Mouse (Mus musculus): Measurements from ENCODE around the gene Hnrnpa3. TPM values are rescaled to one million over a fixed set of nuclear protein-coding genes. Genes with fewer than 3 reads are reported as not detected.
"Not testable (repeated sequence)": the region's sequence is repeated elsewhere in the genome, so short reads cannot be mapped to it uniquely, and the experiment has no call there.

Gene Hnrnpa3
- total RNA-seq, 2 experiments from 2014 or later: 192 to 229 TPM

DNA sequence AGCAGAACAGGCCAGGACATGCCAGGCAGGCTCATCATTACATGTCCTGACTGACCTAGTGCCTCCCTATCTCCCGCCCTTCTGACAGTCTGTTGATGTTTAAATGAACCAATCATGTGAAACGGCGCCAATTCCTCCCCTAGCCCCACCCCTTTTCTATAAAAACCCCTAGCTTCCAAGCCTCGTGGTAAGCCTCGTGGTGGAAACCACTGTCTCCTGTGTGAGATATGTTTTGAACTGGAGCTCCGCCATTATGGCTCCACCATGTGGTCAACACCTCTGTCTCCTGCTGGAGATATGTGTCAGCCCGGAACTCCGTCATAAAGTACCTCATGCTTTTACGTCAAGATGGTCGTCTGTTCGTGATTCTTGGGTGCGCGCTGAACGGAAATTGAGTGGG is 24.6 kb upstream of the Hnrnpa3 start:
- intact Hi-C loops (cut with DNase I); DNase-seq: not testable (repeated sequence)

GRCm38 (mm10) chr2:75636261-75637054 is 22.6 kb upstream of the Hnrnpa3 start:
- intact Hi-C loops (cut with DNase I): no loop called here
- peak in 1 of 2 experiments; percentile 36 for DNase-seq

DNA sequence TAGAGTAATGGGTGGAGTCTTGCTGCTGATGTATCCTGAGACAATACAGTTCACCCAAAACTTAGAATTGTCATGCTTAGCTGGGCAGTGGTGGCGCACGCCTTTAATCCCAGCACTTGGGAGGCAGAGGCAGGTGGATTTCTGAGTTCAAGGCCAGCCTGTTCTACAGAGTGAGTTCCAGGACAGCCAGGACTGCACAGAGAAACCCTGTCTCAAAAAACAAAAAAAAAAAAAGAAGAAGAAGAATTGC is 22.1 kb upstream of the Hnrnpa3 start:
- DNase-seq; intact Hi-C loops (cut with DNase I): not testable (repeated sequence)

DNA sequence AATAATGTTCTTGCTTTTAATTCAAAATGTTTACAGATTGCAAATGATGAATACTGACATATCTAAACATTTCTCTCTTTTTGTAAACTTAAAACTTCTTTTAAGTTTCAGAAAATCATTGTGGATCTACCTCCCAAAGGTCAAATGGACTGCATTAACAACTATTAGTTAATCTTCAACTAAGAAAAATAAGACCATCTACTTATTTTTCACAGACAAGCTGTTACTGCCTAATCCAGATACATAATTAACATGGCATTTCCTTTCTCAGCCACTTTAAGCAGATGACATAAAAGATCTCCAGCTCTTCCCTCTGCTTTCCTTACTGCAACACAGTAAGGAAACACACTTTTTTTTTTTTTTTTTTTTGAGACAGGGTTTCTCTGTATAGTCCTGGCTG is 21.7 kb upstream of the Hnrnpa3 start:
- DNase-seq: no peak
- intact Hi-C loops (cut with DNase I): no loop called here

GRCm38 (mm10) chr2:75637822-75638221 is 21.2 kb upstream of the Hnrnpa3 start:
- intact Hi-C loops (cut with DNase I): not testable (repeated sequence)

DNA sequence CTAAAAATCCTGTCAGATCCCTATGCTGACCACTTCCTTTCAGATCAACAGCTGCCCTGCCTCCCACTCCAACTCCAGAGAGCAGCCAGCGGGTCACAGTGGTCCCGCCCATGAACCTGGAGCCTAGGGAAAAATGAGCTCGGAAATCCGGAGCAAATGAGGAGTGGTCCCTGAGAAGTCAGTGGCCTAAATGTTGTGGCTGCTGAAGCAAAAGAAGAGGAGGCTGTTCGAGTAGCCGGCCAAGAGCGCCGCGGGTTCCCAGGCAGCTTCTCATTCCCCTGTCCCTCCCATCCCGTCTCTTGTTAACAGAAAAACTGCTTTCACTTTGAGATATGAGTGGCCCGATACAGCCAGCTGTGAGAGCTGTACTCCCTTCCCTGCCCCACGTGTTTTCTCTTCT is 19.5 kb upstream of the Hnrnpa3 start:
- intact Hi-C loops (cut with DNase I); DNase-seq: not testable (repeated sequence)

More at GRCm38 (mm10) chr2:75637822-75638221, 21.2 kb upstream of the Hnrnpa3 start:
- DNase-seq: not testable (repeated sequence)

DNA sequence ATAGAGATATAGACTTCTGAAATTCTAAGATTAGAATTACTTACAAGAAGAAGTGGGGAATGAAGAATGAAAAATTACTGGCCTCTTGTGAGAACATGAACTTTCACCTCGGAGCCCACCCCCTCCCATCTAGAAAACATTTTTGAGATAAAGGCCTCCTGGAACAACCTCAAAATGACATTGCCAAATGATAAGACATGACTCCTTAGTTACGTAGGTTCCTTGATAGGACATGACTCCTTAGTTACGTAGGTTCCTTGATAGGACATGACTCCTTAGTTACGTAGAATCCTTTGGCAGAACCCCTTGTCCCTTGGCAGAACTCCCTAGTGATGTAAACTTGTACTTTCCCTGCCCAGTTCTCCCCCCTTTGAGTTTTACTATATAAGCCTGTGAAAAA is 16.7 kb upstream of the Hnrnpa3 start:
- intact Hi-C loops (cut with DNase I); DNase-seq: not testable (repeated sequence)

- peak in 1 of 2 experiments; percentile 41 for DNase-seq
- intact Hi-C loops (cut with DNase I): no loop called here
These were observed 16.1 kb upstream of the Hnrnpa3 start for GRCm38 (mm10) chr2:75642795-75643550.

GRCm38 (mm10) chr2:75643950-75644349 is 15.1 kb upstream of the Hnrnpa3 start:
- DNase-seq: no peak
- intact Hi-C loops (cut with DNase I): no loop called here

DNA sequence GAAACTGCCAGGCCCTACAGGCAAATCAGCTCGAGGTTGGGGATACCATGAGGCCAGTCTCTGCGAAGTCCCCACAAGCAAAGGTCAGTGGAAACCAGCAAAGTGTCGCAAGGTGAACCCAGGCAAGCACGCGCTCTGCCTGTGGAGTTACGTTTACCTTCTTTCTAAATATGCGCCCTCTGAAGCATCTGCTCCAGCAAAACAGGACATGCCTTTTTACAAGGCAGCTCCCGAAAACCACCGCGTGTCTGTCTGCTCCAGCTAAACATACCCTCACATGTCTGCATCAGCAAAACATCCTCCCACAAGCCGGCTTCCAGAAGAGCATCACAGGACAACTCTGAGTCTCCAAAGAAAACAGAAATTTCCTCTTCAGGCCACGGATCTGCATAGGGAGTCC is 13.8 kb upstream of the Hnrnpa3 start:
- no peak for DNase-seq
- intact Hi-C loops (cut with DNase I): no loop called here

GRCm38 (mm10) chr2:75650437-75650836 is 8.6 kb upstream of the Hnrnpa3 start:
- DNase-seq: no peak
- intact Hi-C loops (cut with DNase I): no loop called here

- no peak for DNase-seq
- intact Hi-C loops (cut with DNase I): no loop called here
These were observed 5.9 kb upstream of the Hnrnpa3 start for GRCm38 (mm10) chr2:75653150-75653549.

GRCm38 (mm10) chr2:75654679-75655078 is 4.4 kb upstream of the Hnrnpa3 start:
- intact Hi-C loops (cut with DNase I): no loop called here
- DNase-seq: no peak

- no peak for DNase-seq
- intact Hi-C loops (cut with DNase I): no loop called here
These were observed 2.1 kb upstream of the Hnrnpa3 start for GRCm38 (mm10) chr2:75656924-75657323.

DNA sequence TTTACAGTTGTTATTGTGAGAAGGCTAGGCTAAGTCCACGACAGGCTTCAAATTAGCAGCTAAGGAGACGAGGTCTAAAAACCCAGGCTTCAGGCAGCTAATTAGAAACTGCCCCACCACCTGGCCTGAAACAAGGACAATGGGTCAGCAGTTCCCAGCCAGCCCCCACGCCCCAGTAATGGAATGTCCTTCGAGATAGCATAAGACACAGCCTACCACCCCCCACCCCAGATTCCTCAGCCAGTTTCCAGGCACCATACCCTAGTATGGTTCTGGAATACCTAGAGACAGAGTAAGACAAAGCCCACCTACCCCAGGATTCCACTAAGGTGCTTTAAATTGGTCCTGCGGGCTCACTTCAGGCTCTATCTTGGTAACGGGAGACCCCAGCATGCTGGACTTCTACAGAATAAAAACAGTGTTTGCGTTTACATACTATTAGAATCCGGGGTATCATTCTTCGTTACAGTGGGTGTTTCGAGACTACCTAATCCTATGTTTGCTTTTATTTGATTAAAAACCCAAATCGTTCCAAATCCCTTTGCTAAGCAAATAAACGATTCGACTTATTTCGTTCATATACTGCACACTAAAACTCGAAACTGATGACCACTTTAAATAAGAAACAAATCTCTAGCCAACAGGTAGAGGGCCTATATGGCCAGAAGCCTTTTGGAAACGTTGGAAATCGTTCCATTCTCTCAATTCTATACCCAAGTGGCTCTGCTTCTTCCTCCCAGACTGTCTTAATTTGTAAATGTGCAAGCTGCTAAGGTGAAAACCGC is 962 bp upstream of the Hnrnpa3 start:
- intact Hi-C loops (cut with DNase I): loop anchor here (2.0 kb wide), 1 partner anchor 45 kb away; no protein-coding TSS in a partner anchor
- peak in 1 of 2 experiments; percentile 13 for DNase-seq

DNA sequence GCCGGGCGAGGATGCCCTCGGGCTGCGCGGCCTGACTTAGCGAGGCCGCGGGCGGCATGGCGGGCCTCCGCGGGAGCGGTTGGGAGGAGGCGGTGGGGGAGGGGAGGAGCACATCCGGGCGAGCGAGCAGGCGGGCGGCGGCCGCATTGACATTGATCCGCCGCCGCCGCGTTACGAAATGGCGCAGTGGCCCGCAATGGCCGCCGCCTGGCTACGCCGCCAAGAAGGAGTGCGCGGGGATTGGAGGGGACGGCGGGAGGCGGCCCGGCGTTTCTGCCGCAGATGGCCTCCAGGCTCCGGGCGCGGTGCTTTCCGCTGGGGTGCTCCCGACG is 534 bp downstream of the Hnrnpa3 start:
- peak; percentile 96 to 97 for DNase-seq

GRCm38 (mm10) chr2:75660255-75660948 is 1.3 kb downstream of the Hnrnpa3 start:
- intact Hi-C loops (cut with DNase I): no loop called here
- DNase-seq: no peak

More for the DNA sequence above, 534 bp downstream of the Hnrnpa3 start:
- intact Hi-C loops (cut with DNase I): loop anchor here (1.0 to 2.0 kb wide), 2 partner anchors 44 to 47 kb away; no protein-coding TSS in a partner anchor

DNA sequence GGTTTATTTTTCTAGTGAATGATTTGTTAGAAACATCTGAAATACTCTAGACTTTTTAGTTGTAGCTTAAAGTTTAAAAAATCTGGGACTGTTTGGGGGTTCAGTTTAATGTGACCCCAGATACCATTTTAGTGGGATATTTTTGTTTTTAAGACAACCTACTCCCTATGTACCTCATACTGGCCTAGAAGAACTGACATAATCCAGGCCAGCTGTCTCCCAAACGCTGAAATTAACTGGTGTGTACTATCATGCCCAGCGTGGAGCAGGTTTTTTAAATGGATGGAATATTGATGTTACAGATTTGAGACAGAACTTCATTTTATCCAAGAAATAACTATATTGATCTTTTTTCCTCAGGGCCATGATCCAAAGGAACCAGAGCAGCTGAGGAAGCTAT is 2.0 kb downstream of the Hnrnpa3 start:
- intact Hi-C loops (cut with DNase I): loop anchor here (1.0 kb wide), 1 partner anchor 120 kb away; no protein-coding TSS in a partner anchor
- DNase-seq: no peak

DNA sequence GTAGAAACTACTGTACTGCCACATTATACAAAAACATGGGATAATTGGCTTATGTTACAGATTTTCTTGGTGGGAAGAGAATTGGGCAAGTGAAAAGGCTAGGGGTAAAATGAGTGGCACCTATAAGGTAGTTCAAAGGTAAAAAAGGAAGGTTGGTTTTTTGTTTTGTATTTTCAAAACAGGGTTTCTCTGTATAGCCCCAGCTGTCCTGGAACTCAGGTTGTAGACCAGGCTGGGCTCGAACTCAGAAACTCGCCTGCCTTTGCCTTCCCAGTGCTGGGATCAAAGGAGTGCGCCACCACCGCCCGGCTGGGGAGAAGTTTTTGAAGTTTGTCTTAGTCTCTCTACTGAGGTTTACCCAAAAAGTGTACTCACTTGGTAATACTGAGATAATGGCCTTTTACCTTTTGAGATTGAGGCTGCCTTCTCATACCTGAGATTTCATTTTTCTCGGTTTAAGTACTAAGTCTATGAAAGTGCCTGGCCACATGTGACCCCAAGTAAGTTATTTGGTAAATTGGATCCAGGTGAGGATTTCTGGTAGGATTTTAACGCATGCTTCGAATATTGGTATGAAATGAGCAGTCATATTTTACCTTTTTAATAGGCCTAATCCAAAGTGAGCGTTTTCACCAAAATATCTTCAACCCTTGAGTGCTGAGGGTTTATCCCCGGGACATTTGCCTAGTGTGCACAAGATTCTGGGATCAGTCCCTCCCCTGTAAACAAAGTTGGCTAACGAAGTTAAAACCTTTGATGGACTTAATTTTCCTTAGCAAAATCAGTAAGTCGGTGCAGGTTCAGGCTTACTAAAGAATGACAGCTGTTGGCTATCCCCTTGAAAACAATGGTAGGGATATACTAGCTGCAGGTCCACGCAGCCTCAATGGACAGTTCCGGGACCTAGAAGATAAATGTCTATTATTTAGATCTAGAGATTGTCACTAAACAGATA is 10.7 kb downstream of the Hnrnpa3 start:
- DNase-seq: no peak
- intact Hi-C loops (cut with DNase I): no loop called here
